Mouse (Mus musculus): ENCODE results near the gene Rap1gap2.
"Not testable (repeated sequence)": the region's sequence is repeated elsewhere in the genome, so short reads cannot be mapped to it uniquely, and the experiment has no call there.

Gene Rap1gap2

GRCm38 (mm10) chr11:74621974-74622669 is 11.4 kb upstream of the Rap1gap2 start:
- no peak for DNase-seq (ENCODE audit: low spot score in 2 of 2)

- no peak for DNase-seq (ENCODE audit: low spot score in 2 of 2)
These were observed 9.2 kb upstream of the Rap1gap2 start for GRCm38 (mm10) chr11:74619956-74620300.

- DNase-seq (ENCODE audit: low spot score in 2 of 2): peak; percentile 56 to 68
These were observed 8.7 kb upstream of the Rap1gap2 start, which contains the start of gene Ccdc92b for GRCm38 (mm10) chr11:74619201-74619955. Ccdc92b (plus strand) TSS chr11:74619605.

DNA sequence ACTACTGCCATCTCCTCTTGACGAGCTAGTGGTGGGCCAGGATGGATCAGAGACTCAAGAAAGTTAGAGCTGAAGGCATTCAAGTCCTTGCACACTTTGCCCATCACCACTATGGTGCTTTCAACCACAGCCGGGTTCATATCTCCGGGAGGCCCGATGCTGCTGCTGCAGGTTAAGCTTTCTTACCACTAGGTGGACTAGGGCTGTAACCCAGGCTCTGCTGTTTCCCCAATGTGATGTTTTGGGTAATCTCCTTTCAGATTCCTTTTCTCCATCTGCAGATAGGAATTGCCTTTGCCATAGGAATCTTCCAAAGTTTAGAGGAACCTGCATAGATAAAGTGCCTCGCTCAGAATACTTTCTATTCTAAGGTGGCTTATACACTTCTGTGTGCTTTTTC is 4.9 kb upstream of the Rap1gap2 start:
- no peak for DNase-seq (ENCODE audit: low spot score in 2 of 2)

DNA sequence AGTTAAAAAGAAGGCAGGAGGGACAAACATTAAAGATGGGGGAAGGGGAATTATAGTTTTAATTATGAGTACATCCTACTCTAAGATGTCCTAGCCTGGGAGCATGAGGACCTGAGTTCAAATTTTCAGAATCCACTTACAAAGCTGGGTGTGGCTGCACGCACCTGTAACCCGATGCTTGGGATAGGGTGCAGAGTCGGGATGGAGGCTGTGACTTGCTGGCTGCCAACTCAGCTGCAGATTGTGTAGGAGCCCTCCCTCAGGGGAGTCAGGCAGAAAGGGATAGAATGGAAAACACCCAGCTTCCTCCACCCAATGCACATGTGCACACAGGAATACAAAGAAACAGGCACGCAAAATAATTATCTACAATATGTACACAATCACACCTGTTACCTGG is 2.7 kb upstream of the Rap1gap2 start:
- no peak for DNase-seq (ENCODE audit: low spot score in 2 of 2)

DNA sequence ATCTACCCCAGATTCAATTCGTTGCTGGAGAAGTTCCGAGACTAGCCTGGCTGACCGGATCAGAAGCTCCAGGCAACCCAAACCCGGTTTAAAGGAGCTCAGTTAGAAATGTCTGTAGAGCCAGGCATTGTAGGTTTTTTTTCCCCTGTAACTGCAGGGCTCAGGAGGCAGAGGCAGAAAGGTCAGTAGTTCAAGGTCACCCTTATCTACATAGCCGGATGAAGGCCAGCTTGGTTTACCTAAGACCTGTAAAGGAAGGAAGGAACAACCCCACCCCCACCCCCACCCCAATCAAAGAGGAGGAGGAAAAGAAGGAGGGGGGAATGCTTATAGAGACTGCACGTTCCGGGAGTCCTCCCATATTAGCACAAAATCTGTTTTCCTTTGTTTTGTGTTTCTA is 722 bp upstream of the Rap1gap2 start:
- no peak for DNase-seq (ENCODE audit: low spot score in 2 of 2)

- DNase-seq (ENCODE audit: low spot score in 2 of 2): no peak
These were observed 647 bp downstream of the Rap1gap2 start for GRCm38 (mm10) chr11:74610068-74610467.

- no peak for DNase-seq (ENCODE audit: low spot score in 2 of 2)
These were observed 8.4 kb downstream of the Rap1gap2 start for GRCm38 (mm10) chr11:74602286-74602685.

GRCm38 (mm10) chr11:74597990-74598337 is 12.8 kb downstream of the Rap1gap2 start:
- DNase-seq (ENCODE audit: low spot score in 2 of 2): no peak

GRCm38 (mm10) chr11:74597283-74597989 is 13.3 kb downstream of the Rap1gap2 start:
- no peak for DNase-seq (ENCODE audit: low spot score in 2 of 2)

DNA sequence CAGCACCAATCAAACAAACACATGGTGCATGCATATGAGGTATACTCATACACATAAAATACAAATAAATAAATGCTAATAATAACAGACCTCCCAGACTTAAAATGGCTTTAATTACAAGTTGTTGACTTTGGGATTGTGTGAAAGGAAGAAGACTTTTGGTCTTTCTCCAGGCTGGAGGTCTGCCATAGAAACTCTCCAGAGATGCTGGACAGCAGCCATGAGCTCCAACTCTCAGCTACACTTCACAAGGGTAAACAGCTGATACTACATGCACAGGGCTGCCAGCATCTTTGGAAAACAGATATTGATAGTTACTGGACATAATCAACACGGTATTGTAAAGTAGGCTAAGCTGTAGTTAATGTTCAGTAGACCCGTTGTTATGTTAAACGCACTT is 18.5 kb downstream of the Rap1gap2 start:
- no peak for DNase-seq (ENCODE audit: low spot score in 2 of 2)

DNA sequence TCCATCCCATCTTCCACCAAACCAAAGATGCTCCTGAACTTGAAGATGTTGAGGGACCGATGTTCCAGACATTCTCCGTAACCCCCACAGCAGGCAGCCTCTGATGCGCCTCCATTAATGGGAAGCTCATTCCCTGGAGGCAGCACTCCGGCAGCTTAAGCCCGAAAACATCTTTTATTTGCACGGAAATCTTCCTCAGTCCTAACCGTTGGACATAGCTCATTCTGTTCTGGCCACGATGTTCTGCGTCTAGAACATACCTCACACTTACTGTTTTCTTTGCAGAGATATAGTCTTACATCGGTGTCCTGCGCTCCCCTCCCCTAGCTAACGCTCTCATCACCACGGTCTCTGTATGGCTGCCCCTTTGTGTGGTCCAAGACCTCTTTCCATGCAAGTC is 20.0 kb downstream of the Rap1gap2 start:
- DNase-seq (ENCODE audit: low spot score in 2 of 2): no peak

- no peak for DNase-seq (ENCODE audit: low spot score in 2 of 2)
These were observed 20.5 kb downstream of the Rap1gap2 start for GRCm38 (mm10) chr11:74590239-74590596.

- peak; percentile 37 to 59 for DNase-seq (ENCODE audit: low spot score in 2 of 2)
These were observed 21.1 kb downstream of the Rap1gap2 start for GRCm38 (mm10) chr11:74589401-74590238.

- DNase-seq (ENCODE audit: low spot score in 2 of 2): no peak
These were observed 24.3 kb downstream of the Rap1gap2 start for GRCm38 (mm10) chr11:74586401-74586800.

- DNase-seq (ENCODE audit: low spot score in 2 of 2): no peak
These were observed 25.6 kb downstream of the Rap1gap2 start for GRCm38 (mm10) chr11:74584946-74585723.

- DNase-seq (ENCODE audit: low spot score in 2 of 2): no peak
These were observed 26.8 kb downstream of the Rap1gap2 start for GRCm38 (mm10) chr11:74583824-74584349.

DNA sequence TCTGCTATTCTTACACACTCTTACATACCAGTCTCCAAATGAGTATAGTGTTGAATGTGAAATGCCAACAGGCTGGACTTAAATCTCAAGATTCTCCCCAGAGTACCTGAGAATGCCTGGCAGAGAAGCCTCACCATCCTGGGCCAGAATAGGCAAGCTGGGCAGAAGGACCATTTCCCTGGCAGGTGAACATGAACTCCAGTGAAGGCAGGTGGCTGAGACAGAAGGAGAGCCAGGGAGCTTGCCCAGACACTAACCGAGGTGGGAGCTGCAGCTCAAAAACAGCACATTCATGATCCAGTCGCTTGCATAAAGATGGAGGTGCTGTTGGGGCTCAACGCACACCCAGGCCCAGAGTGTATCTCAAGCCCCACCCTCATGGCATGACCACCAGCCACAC is 28.3 kb downstream of the Rap1gap2 start:
- DNase-seq (ENCODE audit: low spot score in 2 of 2): no peak

GRCm38 (mm10) chr11:74581333-74581732 is 29.4 kb downstream of the Rap1gap2 start:
- DNase-seq (ENCODE audit: low spot score in 2 of 2): not testable (repeated sequence)

DNA sequence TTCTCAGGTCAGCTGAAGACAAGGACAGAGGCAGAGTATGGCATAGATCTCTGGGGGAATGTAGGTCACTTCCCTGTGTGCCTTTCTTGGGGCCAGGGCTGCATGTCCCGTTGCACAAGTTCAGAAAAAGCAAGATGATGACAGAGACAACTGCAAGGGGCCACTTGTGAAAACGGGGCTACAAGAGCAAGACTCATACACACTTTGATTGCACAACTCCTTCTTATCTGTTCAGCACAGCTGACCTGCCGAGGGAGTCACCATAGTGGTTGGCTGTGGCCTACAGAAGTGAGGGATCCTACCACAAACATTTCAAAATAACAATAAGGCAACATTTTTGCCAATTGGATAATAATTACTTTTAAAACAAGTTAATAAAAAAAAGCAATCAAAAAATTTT is 33.6 kb downstream of the Rap1gap2 start:
- DNase-seq (ENCODE audit: low spot score in 2 of 2): no peak

DNA sequence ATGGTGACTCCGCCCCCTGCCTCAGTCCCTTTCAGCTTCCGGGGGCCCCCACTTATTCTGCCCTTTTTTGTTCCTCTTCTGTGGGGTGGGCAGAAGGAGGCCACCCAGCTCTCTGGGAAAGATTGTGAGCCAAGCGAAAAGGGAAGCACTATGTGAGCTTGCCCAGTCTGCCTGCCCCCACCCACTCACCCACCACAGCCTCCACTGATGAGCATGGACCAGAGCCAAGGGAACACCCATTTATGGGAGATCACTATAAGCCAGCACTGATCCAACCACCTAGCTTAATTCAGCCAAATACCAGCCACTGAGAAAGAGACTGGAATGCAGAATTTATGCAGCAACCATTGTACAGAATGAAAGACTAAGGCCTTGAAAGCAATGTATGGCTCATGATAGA is 34.8 kb downstream of the Rap1gap2 start:
- DNase-seq (ENCODE audit: low spot score in 2 of 2): no peak

Measured in cerebellum, postnatal 4 days (tissue).